ENCODE assay signal across 9 mouse cellular contexts in the genomic region with DNA sequence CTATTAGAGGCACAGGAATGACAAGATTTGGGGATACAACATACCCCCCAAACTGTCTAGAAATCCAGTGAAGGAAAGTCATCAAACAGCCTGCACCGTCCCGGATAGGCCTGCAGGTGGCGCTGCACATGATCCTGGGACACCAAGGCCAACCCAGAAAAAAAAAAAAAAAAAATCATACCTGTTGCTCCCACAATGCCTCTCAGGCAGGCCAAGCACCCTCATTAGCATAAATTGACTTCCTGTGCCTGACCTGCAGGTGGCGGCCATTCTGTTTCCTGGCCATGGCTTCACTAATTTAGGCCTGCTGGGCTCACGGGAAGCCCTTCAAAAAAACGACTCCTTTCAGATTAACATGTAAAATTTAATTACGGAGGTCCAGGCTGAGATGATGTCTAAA.
DNase-seq lines count a peak whose midpoint lies in the region; ATAC-seq and TF ChIP-seq lines count a peak whose summit lies in the region.
"Had no signal": no experiment of that assay in that cellular context is flagged by ENCODE, and none has a peak within 500 bp of the region (broad histone marks: within the 10 kb centered on the region; RNA-seq: fewer than 3 reads in every experiment).

No protein-coding gene starts in this region.

- H3K27me3 ChIP-seq in forebrain, embryonic 11.5 days (ENCODE audit: control insufficient read depth, insufficient read depth, low read length): no peaks in the 10 kb centered on the region
- peaks cover 15% of the 10 kb centered on the region; the same call in 1 of the 2 replicates for H3K27me3 ChIP-seq in forebrain, embryonic 12.5 days
- H3K27me3 ChIP-seq in lung, embryonic 14.5 days (ENCODE audit: insufficient read depth, low read length): no peaks in the 10 kb centered on the region

- H3K4me3 ChIP-seq in forebrain, embryonic 11.5 days (ENCODE audit: low read depth, low read length): no peak overlapping the region
- H3K4me3 ChIP-seq in forebrain, embryonic 12.5 days (replicated peaks): no peak overlapping the region
- H3K4me3 ChIP-seq in lung, embryonic 14.5 days (ENCODE audit: low read depth, low read length): no peak overlapping the region
- H3K4me3 ChIP-seq: myocyte had no signal

- H3K9ac ChIP-seq in forebrain, embryonic 11.5 days (ENCODE audit: low read length): no peak overlapping the region
- H3K9ac ChIP-seq in forebrain, embryonic 12.5 days: no peak overlapping the region
- no peak overlapping the region for H3K9ac ChIP-seq in lung, embryonic 14.5 days

- DNase-seq in forebrain, embryonic 11.5 days (ENCODE audit: low spot score): peak; percentile 64
- DNase-seq in lung, embryonic 14.5 days: no peak
- no peak for DNase-seq in lung, postnatal 4 days
- DNase-seq in cerebellum, adult 9-10 months: peak; percentile 17
- peak; percentile 66 for DNase-seq in retina, embryonic 14.5 days (ENCODE audit: low spot score)
- no peak for DNase-seq in urinary bladder, postnatal 25 days (ENCODE audit: low spot score)
- DNase-seq in gastrocnemius, postnatal 36 days: no peak

- no peak for ATAC-seq in forebrain, embryonic 11.5 days (replicated peaks; ENCODE audit: low FRiP score)
- ATAC-seq in forebrain, embryonic 12.5 days (ENCODE audit: low FRiP score): no peak
- no peak for ATAC-seq in lung, embryonic 14.5 days (ENCODE audit: insufficient read depth)

- H3K4me2 ChIP-seq in forebrain, embryonic 11.5 days (ENCODE audit: low read depth, low read length, severe bottlenecking): no peak overlapping the region
- H3K4me2 ChIP-seq in forebrain, embryonic 12.5 days: no peak overlapping the region
- H3K4me2 ChIP-seq in lung, embryonic 14.5 days: no peak overlapping the region

- WGBS in forebrain, embryonic 11.5 days: 73% methylated on average over 7 of the region's 7 CpGs
- WGBS in forebrain, embryonic 12.5 days: 60% methylated on average over 7 of the region's 7 CpGs
- 78% methylated on average over 7 of the region's 7 CpGs for WGBS in lung, embryonic 14.5 days

- H3K4me1 ChIP-seq in forebrain, embryonic 11.5 days (replicated peaks; ENCODE audit: control insufficient read depth, insufficient read depth, low read length): peaks cover 2% of the 10 kb centered on the region; the same call in 1 of the 2 replicates
- H3K4me1 ChIP-seq in forebrain, embryonic 12.5 days: peaks cover 12% of the 10 kb centered on the region; the same call in 1 of the 2 replicates
- H3K4me1 ChIP-seq in lung, embryonic 14.5 days (ENCODE audit: insufficient read depth): peaks cover 5% of the 10 kb centered on the region; the same call in 1 of the 2 replicates

- H3K27ac ChIP-seq in forebrain, embryonic 11.5 days (ENCODE audit: low read depth, low read length): no peak overlapping the region
- H3K27ac ChIP-seq in forebrain, embryonic 12.5 days: no peak overlapping the region
- no peak overlapping the region for H3K27ac ChIP-seq in lung, embryonic 14.5 days (ENCODE audit: low read depth)

- no peaks in the 10 kb centered on the region for H3K36me3 ChIP-seq in forebrain, embryonic 11.5 days (ENCODE audit: control insufficient read depth, insufficient read depth, low read length)
- H3K36me3 ChIP-seq in forebrain, embryonic 12.5 days (replicated peaks): no peaks in the 10 kb centered on the region
- no peaks in the 10 kb centered on the region for H3K36me3 ChIP-seq in lung, embryonic 14.5 days (ENCODE audit: insufficient read depth)

- H3K9me3 ChIP-seq in forebrain, embryonic 11.5 days (ENCODE audit: control insufficient read depth, low read length): no peaks in the 10 kb centered on the region
- no peaks in the 10 kb centered on the region for H3K9me3 ChIP-seq in forebrain, embryonic 12.5 days
- H3K9me3 ChIP-seq in lung, embryonic 14.5 days (ENCODE audit: low read depth, low read length): no peaks in the 10 kb centered on the region

- TF ChIP-seq CTCF in lung, embryonic 14.5 days (IDR thresholded peaks at IDR 0.05; ENCODE audit: low read depth): peak; percentile 52

- intact Hi-C loops in gastrocnemius, postnatal 36 days (cut with DNase I): no loop called here

Comparison
In these comparisons a context has a peak if more than half of its experiments do, and no peak if none do; other contexts are left out.
1. DNase-seq: peak in forebrain, embryonic 11.5 days (single experiment), cerebellum, adult 9-10 months (single experiment) and retina, embryonic 14.5 days (single experiment); none in lung, embryonic 14.5 days (single experiment), lung, postnatal 4 days (0 of 2), urinary bladder, postnatal 25 days (single experiment) and gastrocnemius, postnatal 36 days (0 of 2).